Mouse (Mus musculus) testis, adult 2 months (tissue): ENCODE measurements around the gene Rgs5. TPM values are rescaled to one million over a fixed set of nuclear protein-coding genes. Genes with fewer than 3 reads are reported as not detected.

Source experiments
- H3K27ac ChIP-seq: fragments of 200-500 bp; 2 replicates; pipeline ENCODE4 v1.5.1; 2012; ENCODE audit warnings: low read depth, low read length; ENCODE audit not compliant: control insufficient read depth, insufficient read depth
- H3K27me3 ChIP-seq: fragments of 200-500 bp; 2 replicates; pipeline ENCODE4 v1.6.1; 2012; ENCODE audit warnings: mild to moderate bottlenecking, low read length, moderate library complexity; ENCODE audit not compliant: control insufficient read depth, insufficient read depth
- H3K36me3 ChIP-seq: fragments of 200-500 bp; 2 replicates; pipeline ENCODE4 v1.6.1; 2012; ENCODE audit warnings: mild to moderate bottlenecking, low read length; ENCODE audit not compliant: control insufficient read depth, insufficient read depth
- H3K4me1 ChIP-seq: fragments of 200-500 bp; 2 replicates; pipeline ENCODE4 v1.6.1; 2012; ENCODE audit warnings: low read length; ENCODE audit not compliant: control insufficient read depth, insufficient read depth
- H3K4me3 ChIP-seq: fragments of 200-500 bp; 2 replicates; pipeline ENCODE4 v1.5.1; 2012; ENCODE audit warnings: low read depth, mild to moderate bottlenecking, low read length, moderate library complexity, mixed read lengths; ENCODE audit not compliant: control insufficient read depth
- CTCF ChIP-seq: fragments of 200-500 bp; IDR thresholded peaks from 2 replicates; pipeline ENCODE4 v1.5.1; 2012; ENCODE audit warnings: low read depth, mild to moderate bottlenecking, inconsistent platforms, low read length, moderate library complexity; ENCODE audit not compliant: control insufficient read depth, insufficient read depth, insufficient replicate concordance
- POLR2A ChIP-seq: fragments of 200-500 bp; IDR thresholded peaks from 2 replicates; pipeline ENCODE4 v1.6.1; 2012; ENCODE audit warnings: low read depth, mild to moderate bottlenecking, inconsistent platforms, low read length, moderate library complexity; ENCODE audit not compliant: control insufficient read depth
- polyA plus RNA-seq: library from polyadenylated mRNA; depleted of rRNA; stranded (reverse); fragments of >200 nt; gene quantifications from 2 replicates; pipeline ENCODE4 v1.2.3, GENCODE M21; 2012

The Rgs5 gene
- polyA plus RNA-seq, 1 experiment: 1.8 TPM

GRCm38 (mm10) chr1:169670705-169671104, 15.4 kb downstream of the Rgs5 start:
- H3K27ac ChIP-seq: no peak overlapping the region

GRCm38 (mm10) chr1:169671801-169672200, 16.5 kb downstream of the Rgs5 start:
- Histone ChIP-seq H3K36me3 (no peaks in the 10 kb centered on the region), H3K27me3 (no peaks in the 10 kb centered on the region), H3K4me3 (no peak overlapping the region), H3K27ac (no peak overlapping the region), H3K4me1 (no peaks in the 10 kb centered on the region)
- TF ChIP-seq CTCF: no peak
- no peak for TF ChIP-seq POLR2A

More at GRCm38 (mm10) chr1:169670705-169671104, 15.4 kb downstream of the Rgs5 start:
- Histone ChIP-seq H3K4me1 (no peaks in the 10 kb centered on the region), H3K27me3 (no peaks in the 10 kb centered on the region), H3K36me3 (no peaks in the 10 kb centered on the region), H3K4me3 (no peak overlapping the region)
- TF ChIP-seq CTCF: no peak
- TF ChIP-seq POLR2A: no peak

DNA sequence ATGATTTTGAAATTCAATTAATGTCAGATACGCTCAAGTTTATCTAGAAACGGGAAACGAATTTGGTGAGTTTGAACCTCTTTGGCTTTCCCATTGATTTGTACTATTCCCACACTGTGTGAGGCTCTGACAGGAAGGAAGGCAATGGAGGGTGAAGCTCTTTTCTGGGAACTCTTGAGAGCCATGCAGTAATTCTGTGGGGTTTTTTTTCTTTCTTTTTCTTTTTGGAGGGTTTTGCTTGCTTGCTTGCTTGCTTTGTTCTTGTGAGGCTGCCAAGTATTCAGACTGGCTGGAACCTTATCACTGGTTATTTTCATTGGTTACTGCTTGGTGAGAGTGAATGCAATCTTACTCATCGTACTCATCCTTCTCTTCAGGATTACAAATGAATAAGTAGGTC, 17.0 kb downstream of the Rgs5 start:
- no peaks in the 10 kb centered on the region for H3K36me3 ChIP-seq

DNA sequence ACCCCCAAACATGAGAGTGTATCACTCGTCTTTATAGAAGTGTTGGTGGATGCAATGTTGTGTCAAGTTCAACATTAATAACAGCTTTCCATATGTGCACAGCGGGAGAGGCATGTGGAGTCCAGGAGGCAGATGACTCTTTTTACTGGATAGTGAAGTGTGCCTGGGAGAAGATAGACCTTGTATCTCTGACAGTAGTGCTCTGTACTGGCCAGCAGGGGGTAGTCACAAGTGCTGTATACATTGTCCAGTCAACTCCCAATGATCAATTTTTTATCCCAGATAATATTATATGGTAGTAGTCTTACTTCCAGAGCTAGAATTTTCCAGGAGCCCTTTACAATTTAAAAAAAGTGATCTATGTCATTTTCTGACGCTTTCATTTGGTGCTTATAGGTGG, 18.8 kb downstream of the Rgs5 start:
- Histone ChIP-seq H3K4me1 (no peaks in the 10 kb centered on the region), H3K36me3 (no peaks in the 10 kb centered on the region), H3K27ac (no peak overlapping the region), H3K4me3 (no peak overlapping the region), H3K27me3 (no peaks in the 10 kb centered on the region)
- TF ChIP-seq POLR2A (no peak), CTCF (no peak)

More for the DNA sequence above, 17.0 kb downstream of the Rgs5 start:
- no peaks in the 10 kb centered on the region for H3K27me3 ChIP-seq
- no peak overlapping the region for H3K4me3 ChIP-seq
- H3K4me1 ChIP-seq: no peaks in the 10 kb centered on the region
- H3K27ac ChIP-seq: no peak overlapping the region
- TF ChIP-seq POLR2A (no peak), CTCF (no peak)

- no peaks in the 10 kb centered on the region for H3K36me3 ChIP-seq
- H3K4me1 ChIP-seq: no peaks in the 10 kb centered on the region
- H3K27ac ChIP-seq: no peak overlapping the region
- TF ChIP-seq POLR2A (no peak), CTCF (no peak)
- H3K4me3 ChIP-seq: no peak overlapping the region
- H3K27me3 ChIP-seq: no peaks in the 10 kb centered on the region
These were observed 21.4 kb downstream of the Rgs5 start for GRCm38 (mm10) chr1:169676751-169677150.

- Histone ChIP-seq H3K27me3 (no peaks in the 10 kb centered on the region), H3K36me3 (no peaks in the 10 kb centered on the region), H3K4me1 (no peaks in the 10 kb centered on the region), H3K27ac (no peak overlapping the region), H3K4me3 (no peak overlapping the region)
- TF ChIP-seq CTCF (no peak), POLR2A (no peak)
These were observed 25.3 kb downstream of the Rgs5 start for GRCm38 (mm10) chr1:169680455-169681208.

- Histone ChIP-seq H3K36me3 (no peaks in the 10 kb centered on the region), H3K4me1 (no peaks in the 10 kb centered on the region), H3K27me3 (no peaks in the 10 kb centered on the region), H3K4me3 (no peak overlapping the region), H3K27ac (no peak overlapping the region)
- TF ChIP-seq POLR2A: no peak
- no peak for TF ChIP-seq CTCF
These were observed 27.6 kb downstream of the Rgs5 start for GRCm38 (mm10) chr1:169682775-169683497.
